Mouse (Mus musculus) lung, adult 18-20 months (tissue): Measurements from ENCODE around the gene Hist2h4.
A peak's percentile ranks its signal among the peaks of the same experiment; 100 is the strongest.
"Not testable (repeated sequence)": the region's sequence is repeated elsewhere in the genome, so short reads cannot be mapped to it uniquely, and the experiment has no call there.

Source experiments
- DNase-seq, 2 experiments: peaks; one replicate each; pipeline ENCODE4 v3.0.0; 2022; ENCODE audit warnings: mixed read lengths in 2 of 2

Hist2h4 gene

DNA sequence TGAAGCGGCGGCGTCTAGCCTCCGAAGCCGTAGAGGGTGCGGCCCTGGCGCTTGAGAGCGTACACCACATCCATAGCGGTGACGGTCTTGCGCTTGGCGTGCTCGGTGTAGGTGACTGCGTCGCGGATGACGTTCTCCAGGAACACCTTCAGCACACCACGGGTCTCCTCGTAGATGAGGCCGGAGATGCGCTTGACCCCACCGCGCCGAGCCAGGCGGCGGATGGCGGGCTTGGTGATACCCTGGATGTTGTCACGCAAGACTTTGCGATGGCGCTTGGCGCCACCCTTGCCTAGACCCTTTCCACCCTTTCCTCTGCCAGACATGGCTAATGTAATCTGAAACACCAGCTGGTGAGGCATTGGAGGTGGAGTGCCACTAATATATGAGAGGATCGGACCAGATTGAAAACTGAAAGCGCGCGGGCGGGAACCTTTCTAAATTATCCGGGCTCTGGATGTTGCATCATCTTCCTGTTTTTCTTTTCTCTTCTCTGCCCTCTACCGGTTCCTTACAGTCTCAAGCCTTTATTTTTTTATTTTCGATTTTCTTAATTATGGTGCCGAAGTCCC lies at the start of gene Hist2h4:
Hist2h4 (minus strand) TSS at position 333 of the 572 bp plus-strand sequence.
- DNase-seq = peak; percentile 97 to 98

DNA sequence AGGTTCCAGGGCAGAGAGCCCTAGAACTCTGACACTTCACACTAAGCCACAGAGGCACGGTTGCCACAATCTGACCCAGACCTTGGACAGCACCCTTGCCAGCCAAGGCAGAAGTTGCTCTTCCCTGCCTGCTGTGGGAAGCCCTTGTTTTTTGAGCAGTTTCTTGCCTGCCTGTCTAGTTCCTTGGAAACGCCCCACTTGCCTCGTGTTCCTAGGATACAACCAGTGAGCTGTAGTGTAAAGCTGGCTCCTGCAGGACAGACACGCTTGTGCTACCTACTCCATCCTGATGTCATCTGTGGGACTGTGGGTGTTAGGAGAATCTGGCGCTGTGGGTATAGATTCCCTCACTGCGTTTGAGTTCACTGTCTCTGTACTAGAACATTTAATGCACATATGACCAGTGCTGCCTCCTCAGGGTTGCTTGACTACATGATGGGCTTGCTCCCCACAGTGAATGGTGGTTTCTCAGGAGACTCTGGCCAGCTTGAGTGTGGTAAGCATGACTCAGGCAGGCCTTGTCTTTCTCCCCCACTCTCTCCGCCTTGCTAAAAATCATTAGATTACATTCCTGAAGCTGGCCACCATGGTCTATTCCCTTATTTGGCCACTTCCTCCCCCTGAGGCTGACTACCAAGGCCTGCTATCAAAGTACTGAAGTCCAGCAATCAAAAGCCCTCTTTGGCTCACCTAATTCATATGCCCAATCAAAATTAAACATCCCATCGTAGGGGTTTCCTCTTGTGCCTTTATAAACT lies 49.4 kb upstream of the Hist2h4 start:
- DNase-seq = no peak

- no peak for DNase-seq
These were observed 46.3 kb upstream of the Hist2h4 start for GRCm38 (mm10) chr3:96309441-96309840.

DNA sequence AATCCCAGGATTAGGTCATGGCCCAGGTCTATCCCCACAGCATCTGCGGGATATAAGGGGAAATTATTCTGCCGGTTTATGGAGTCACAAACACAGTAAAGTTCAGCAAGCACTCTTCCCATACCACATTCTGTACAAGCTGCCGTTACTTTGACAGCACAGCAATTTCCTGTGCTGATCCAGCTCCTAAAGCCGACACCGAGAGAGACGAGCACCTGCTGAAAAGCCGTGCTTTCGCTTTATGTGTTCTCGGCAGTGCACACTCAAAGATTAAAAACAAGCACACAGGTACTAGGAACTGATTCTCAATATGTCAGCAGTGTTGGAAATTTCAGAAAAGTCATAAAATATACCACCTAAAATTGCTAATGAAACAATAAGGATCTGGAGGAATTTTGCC lies 43.4 kb upstream of the Hist2h4 start:
- DNase-seq = no peak

GRCm38 (mm10) chr3:96302076-96302475 lies 39.0 kb upstream of the Hist2h4 start:
- DNase-seq = no peak

- peak; percentile 34 to 36 for DNase-seq
These were observed 37.8 kb upstream of the Hist2h4 start for GRCm38 (mm10) chr3:96300706-96301529.

GRCm38 (mm10) chr3:96299562-96299961 lies 36.5 kb upstream of the Hist2h4 start:
- no peak for DNase-seq

GRCm38 (mm10) chr3:96298360-96298759 lies 35.2 kb upstream of the Hist2h4 start:
- no peak for DNase-seq

- DNase-seq = no peak
These were observed 30.7 kb upstream of the Hist2h4 start, which contains the start of gene Fcgr1 for GRCm38 (mm10) chr3:96293787-96294186. TSS of gene Fcgr1 (minus strand) at chr3:96293969.

- no peak for DNase-seq
These were observed 30.3 kb upstream of the Hist2h4 start for GRCm38 (mm10) chr3:96293368-96293767.

- no peak for DNase-seq
These were observed 29.5 kb upstream of the Hist2h4 start for GRCm38 (mm10) chr3:96292641-96293040.

DNA sequence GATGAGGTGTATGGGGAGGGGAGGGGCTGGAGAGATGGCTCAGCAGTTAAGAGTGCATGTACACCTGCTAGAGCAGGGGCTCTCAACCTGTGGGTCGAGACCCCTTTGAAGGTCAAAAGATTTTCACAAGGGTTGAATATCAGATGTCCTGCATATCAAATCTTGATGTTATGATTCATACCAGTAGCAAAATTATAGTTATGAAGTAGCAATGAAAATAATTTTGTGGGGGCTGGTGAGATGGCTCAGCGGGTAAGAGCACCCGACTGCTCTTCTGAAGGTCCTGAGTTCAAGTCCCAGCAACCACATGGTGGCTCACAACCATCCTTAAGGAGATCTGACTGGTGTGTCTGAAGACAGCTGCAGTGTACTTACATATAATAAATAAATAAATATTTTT lies 27.6 kb upstream of the Hist2h4 start:
- DNase-seq = not testable (repeated sequence)

DNA sequence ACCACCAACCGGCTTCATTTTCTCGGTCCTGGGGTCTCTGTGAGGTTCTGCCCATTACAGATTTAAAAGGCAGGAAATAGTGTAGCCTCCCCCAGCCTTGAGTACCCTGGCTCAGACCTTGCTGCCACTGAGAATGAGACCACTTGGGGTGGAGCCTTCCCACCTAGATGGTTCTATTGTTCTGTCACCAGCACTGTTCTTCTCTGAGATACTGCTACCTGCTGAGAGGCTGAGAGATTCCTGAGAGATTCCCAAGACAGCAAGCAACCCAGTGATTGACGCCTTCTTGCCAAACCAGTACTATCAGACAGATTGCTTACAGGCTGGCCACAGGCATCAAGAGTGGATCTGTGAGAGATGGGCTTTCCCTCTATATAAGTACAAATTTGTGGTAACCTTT lies 26.1 kb upstream of the Hist2h4 start:
- no peak for DNase-seq

DNA sequence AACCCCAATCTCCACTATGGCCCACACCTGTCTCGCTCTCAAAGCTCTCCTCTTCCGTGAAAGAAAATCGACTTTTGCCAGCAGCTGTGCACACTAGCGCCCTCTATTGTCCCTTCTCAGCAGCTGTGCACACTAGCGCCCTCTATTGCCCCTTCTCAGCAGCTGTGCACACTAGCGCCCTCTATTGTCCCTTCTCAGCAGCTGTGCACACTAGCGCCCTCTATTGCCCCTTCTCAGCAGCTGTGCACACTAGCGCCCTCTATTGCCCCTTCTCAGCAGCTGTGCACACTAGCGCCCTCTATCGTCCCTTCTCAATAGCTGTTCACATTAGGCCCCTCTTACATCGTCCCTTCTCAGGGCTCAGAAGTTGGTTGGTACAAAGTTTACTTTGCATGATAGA lies 24.2 kb upstream of the Hist2h4 start:
- DNase-seq = not testable (repeated sequence)

DNA sequence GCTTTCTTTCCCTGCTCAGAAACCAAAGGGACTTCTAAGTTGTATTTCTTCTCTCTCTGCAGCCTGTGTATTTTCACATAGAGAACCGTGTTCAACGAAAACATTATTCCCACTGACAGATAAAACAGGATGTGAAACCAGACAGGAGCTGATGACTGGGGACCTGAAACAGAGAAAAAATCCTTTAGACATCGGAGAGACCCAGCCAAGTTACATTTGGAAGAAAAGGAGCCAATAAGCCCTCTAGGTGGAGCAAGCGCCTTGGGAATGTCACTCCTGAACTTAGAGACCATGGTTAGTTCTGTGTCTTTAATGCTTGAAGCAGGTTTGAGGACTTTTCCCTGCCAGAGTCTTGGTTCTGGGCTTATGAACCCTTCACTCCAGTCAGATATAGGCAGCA lies 21.3 kb upstream of the Hist2h4 start:
- no peak for DNase-seq

DNA sequence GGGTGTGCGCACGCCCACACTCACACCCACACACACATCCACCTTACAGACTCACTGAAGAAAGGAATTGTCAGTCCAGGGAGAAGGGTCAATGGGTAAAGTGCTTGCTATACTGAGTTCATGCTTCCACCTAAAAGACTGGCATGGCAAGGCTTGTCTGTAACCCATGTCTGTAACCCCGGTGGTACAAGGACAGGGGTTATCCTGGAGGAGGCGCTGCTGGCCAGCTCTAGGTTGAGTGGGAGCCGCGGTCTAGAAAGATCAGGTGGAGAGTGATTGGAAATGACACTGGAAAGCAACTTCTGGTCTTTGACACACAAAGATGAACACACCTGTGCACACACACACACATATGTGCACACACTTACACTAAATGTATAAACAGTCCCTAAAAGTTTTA lies 17.5 kb upstream of the Hist2h4 start:
- no peak for DNase-seq

GRCm38 (mm10) chr3:96277800-96278624 lies 14.9 kb upstream of the Hist2h4 start:
- peak; percentile 87 to 91 for DNase-seq

- no peak for DNase-seq
These were observed 14.3 kb upstream of the Hist2h4 start for GRCm38 (mm10) chr3:96277428-96277799.

DNA sequence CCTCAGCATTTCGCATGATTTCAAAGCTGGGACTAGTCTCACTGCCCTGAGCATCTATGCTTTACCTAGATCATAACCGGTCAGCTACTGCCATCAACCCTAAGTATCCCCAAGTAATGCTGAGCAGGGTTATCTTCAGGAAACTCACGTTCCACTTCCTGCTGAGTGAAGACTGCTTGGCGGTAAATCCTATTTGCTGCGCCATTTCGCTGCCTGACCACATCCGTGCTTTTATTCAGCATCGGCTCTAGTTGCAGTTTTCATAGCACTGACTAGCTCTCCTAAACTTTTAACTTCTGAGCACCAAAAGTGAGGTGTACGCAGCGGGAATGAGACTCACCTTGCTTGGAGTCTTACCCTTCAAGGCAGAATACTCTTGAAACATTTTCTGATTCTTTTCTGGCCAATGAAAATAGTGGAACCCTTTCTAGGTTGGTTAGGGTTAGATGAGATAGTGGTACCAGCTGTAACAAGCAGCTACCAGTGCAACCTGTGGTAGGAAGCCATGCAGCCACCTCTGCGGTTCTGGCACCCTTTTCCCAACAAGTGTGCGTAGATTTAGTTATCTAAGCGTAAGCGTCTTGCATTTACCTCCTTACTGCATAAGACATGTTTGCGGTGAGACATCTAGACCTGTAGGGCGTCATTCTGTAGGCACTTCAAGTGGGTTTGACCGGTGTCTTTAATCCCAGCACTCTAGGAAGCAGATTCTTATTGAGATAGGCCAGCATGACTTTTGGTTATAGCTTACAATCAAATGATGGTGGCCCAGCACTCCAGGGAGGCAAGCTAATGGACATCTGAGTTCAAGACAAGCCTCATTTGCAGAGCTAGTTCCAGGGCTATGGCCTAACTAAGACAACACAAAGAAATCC lies 10.7 kb upstream of the Hist2h4 start:
- no peak for DNase-seq

- DNase-seq = peak; percentile 94 to 95
These were observed 6.7 kb upstream of the Hist2h4 start, which contains the start of gene Hist2h2bb for GRCm38 (mm10) chr3:96269511-96270474. TSS of gene Hist2h2bb (plus strand) at chr3:96269752.
